Mouse (Mus musculus) gastrocnemius, adult 2 months (tissue): ENCODE data around the gene Por. TPM values are rescaled to one million over a fixed set of nuclear protein-coding genes. Genes with fewer than 3 reads are reported as not detected.

Experiments
- DNase-seq: peaks from one replicate; pipeline ENCODE4 v3.0.0; 2022
- H3K27ac ChIP-seq: fragments of 200-600 bp; 2 replicates; pipeline ENCODE4 v1.8.1; 2022; ENCODE audit warnings: mild to moderate bottlenecking
- H3K4me3 ChIP-seq: fragments of 200-600 bp; 2 replicates; pipeline ENCODE4 v1.8.1; 2022; ENCODE audit warnings: mild to moderate bottlenecking, moderate library complexity
- CTCF ChIP-seq: fragments of 200-600 bp; IDR thresholded peaks from 2 replicates; pipeline ENCODE4 v1.8.1; 2022; ENCODE audit warnings: antibody characterized with exemption, mild to moderate bottlenecking, moderate library complexity
- intact Hi-C: fragments of 180-260 bp; cut with DNase I; formaldehyde crosslinking; loops from one replicate; pipeline ENCODE4 v1.15.1; 2025
- long read RNA-seq, 2 experiments: library from polyadenylated mRNA; stranded (forward); transcript quantifications; one replicate each; pipeline ENCODE4 v2.0.0; 2021
- total RNA-seq, 2 experiments: library from RNA; stranded (reverse); gene quantifications; 2 replicates each; pipeline ENCODE4 v1.2.3; 2021

Por gene
- total RNA-seq, result 10 to 100 TPM; 31.4 to 32.7 TPM
- long read RNA-seq, experiment 1, transcript Por-201 (16 exons, 2,636 nt), result major isoform, 27 of 37 reads
- long read RNA-seq, experiment 1, partial matches to known transcripts, result 5 of 37 reads
- long read RNA-seq, experiment 1, other reads (novel, unspliced or antisense), result 5 of 37 reads
- long read RNA-seq, experiment 2, transcript Por-201 (16 exons, 2,636 nt), result major isoform, 41 of 51 reads
- long read RNA-seq, experiment 2, partial matches to known transcripts, result 7 of 51 reads
- long read RNA-seq, experiment 2, other reads (novel, unspliced or antisense), result 3 of 51 reads

- intact Hi-C loops, result no loop called here
- no peak for TF ChIP-seq CTCF
- Histone ChIP-seq H3K27ac (no peak within 1 kb of the TSS), H3K4me3 (no peak within 1 kb of the TSS)
- peak; percentile 36 for DNase-seq
Measured at GRCm38 (mm10) chr5:135669741-135670275, at the start of gene Por. Gene Por, plus strand, starts transcription at chr5:135670033.

DNA sequence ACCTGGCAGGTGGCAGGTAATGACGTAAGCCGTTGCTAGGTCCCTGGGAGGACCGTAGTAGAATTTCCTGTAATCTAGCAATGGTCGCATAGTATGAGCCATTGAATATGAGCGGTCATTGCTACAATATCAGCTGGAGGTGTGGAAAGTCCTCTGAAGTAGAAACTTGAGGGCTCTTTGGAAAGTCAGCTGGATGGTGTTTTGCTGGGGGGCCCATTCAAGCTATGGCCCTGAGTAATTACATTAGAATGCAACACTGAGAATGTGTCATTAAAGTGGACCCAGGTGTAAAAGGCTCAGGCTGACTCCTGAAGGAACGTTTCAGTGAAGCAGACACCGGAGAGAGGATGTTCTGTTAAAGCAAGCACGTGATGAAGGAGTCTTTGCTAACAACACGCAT, 49.3 kb upstream of the Por start:
- TF ChIP-seq CTCF, result no peak
- intact Hi-C loops, result no loop called here
- DNase-seq, result no peak
- no peak overlapping the region for H3K4me3 ChIP-seq
- H3K27ac ChIP-seq, result no peak overlapping the region

- intact Hi-C loops, result no loop called here
- H3K27ac ChIP-seq, result no peak overlapping the region
- no peak for TF ChIP-seq CTCF
- H3K4me3 ChIP-seq, result no peak overlapping the region
- no peak for DNase-seq
Measured at GRCm38 (mm10) chr5:135621725-135622124, 48.1 kb upstream of the Por start.

- intact Hi-C loops, result no loop called here
- DNase-seq, result no peak
- TF ChIP-seq CTCF, result no peak
- H3K4me3 ChIP-seq, result no peak overlapping the region
- H3K27ac ChIP-seq, result no peak overlapping the region
Measured at GRCm38 (mm10) chr5:135623006-135623563, 46.7 kb upstream of the Por start.

DNA sequence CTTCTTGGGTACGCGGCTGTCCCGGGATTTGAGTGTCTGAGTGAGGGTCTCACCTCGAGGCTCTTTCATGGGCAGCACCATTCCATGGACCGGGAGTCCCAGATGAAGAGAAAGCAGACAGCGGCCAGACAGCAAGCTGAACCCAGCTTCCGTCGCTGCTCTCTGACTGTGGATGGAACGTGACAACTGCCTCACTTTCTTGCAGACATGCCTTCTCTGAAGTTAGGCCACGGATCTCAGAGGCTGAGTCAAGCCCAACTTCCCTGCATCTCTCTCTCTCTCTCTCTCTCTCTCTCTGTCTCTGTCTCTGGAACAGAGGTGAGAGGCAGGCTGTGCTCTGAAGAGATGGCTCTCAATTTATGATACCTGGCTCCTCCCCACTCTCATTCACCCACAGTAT, 40.9 kb upstream of the Por start:
- intact Hi-C loops, result no loop called here
- Histone ChIP-seq H3K27ac (0 out of 2 replicates have a peak overlapping the region, but pooled peaks have one; percentile 31), H3K4me3 (peak overlapping the region; percentile 35)
- no peak for TF ChIP-seq CTCF
- DNase-seq, result no peak

DNA sequence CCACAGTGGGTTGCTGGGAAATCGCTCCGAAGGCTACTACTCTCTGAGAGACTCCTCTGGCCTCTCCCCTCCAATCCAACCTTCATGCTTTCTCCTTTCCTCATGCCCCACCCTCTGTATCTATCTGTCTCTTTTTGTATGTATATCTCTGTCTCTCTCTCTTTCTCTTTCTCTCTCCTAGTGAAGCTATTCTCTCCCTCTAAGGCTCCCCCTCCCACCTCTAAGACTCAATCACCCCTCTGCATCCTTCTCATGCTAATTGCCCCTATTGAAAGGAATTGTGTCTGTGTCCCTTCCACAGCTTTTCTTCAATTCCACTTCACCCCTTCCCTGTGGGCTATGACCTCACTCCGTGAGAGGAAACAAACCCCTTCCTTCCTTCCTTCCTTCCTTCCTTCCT, 40.4 kb upstream of the Por start:
- TF ChIP-seq CTCF, result no peak
- no peak overlapping the region for H3K4me3 ChIP-seq
- intact Hi-C loops, result no loop called here
- no peak for DNase-seq
- H3K27ac ChIP-seq, result no peak overlapping the region

GRCm38 (mm10) chr5:135630598-135630997, 39.2 kb upstream of the Por start:
- H3K27ac ChIP-seq, result no peak overlapping the region
- peak; percentile 81 for TF ChIP-seq CTCF
- intact Hi-C loops, result loop anchor here (2.0 to 5.0 kb wide), 2 partner anchors 112 to 132 kb away; partner anchors contain the start of gene Tmem120a
- no peak overlapping the region for H3K4me3 ChIP-seq
- DNase-seq, result peak; percentile 50

GRCm38 (mm10) chr5:135632117-135632796, 37.6 kb upstream of the Por start, which contains the start of gene Rhbdd2:
Gene Rhbdd2, plus strand, starts transcription at chr5:135632618.
- peak; percentile 59 for TF ChIP-seq CTCF
- Histone ChIP-seq H3K27ac (peak within 1 kb of the TSS; percentile 89), H3K4me3 (peak within 1 kb of the TSS; percentile 95)
- DNase-seq, result peak; percentile 99
- intact Hi-C loops, result loop anchor here (2.0 to 5.0 kb wide), 3 partner anchors 57 to 147 kb away; partner anchors contain the start of genes Mdh2, Styxl1 and Tmem120a

DNA sequence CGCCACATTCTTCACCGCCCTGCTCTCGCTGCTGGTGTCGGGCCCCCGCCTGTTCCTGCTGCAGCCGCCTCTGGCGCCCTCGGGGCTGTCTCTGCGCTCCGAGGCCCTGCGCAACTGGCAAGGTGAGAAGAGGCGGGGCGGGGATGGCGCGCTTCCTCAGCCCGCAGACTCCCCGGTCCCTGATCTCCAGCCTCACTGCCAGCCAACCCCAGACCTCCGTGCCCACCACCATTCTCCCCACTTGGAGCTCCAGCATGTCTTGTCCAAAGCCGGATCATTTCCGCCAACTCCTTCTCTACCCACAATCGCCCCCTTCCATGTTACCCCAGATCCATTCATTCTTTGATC, 37.1 kb upstream of the Por start:
- TF ChIP-seq CTCF, result no peak
- intact Hi-C loops, result loop anchor here (2.0 to 5.0 kb wide), 3 partner anchors 56 to 146 kb away; partner anchors contain the start of genes Mdh2, Styxl1 and Tmem120a
- no peak for DNase-seq

DNA sequence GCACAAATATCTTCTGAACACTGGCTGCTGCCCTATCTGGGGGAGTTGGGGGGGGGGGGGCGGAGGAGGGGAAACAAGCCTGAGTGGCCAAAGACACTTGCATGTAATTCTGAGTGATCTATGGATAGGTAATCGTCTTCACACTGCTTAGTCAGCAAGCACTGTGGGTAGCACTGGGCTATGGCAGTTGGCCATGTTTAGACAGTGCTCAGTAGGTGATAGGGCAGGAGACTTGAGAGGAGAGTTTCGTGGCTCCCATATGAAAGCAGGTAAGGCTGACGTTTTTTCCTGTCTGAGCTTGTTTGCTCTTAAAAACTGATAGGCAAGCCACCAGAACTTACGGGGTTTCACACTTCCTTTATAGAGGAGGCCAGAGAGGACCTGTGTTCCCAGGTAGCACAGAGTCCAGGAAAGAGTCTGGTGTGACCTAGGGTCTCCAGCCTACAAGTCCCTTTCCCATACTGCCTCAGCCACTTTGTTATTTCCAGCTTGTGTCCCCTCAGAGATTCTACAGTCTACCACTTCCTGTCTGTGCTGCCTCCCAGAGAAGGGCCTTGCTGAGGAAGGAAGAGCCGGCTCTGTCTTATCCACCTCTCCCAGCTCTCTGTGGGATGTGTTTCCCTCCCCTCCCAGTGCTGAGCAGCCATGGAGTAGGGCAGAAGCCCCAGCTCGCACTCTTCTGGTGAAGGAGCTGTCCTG, 29.9 kb upstream of the Por start:
- no peak for TF ChIP-seq CTCF
- intact Hi-C loops, result no loop called here

More for the DNA sequence above, 37.1 kb upstream of the Por start:
- H3K27ac ChIP-seq, result peak overlapping the region; percentile 89
- H3K4me3 ChIP-seq, result peak overlapping the region; percentile 95

GRCm38 (mm10) chr5:135640459-135640789, 29.4 kb upstream of the Por start:
- no peak for TF ChIP-seq CTCF
- intact Hi-C loops, result no loop called here
- no peak overlapping the region for H3K4me3 ChIP-seq

More for the DNA sequence above, 29.9 kb upstream of the Por start:
- no peak overlapping the region for H3K4me3 ChIP-seq
- H3K27ac ChIP-seq, result peak overlapping the region; percentile 6; the same call in 1 of the 2 replicates
- no peak for DNase-seq

DNA sequence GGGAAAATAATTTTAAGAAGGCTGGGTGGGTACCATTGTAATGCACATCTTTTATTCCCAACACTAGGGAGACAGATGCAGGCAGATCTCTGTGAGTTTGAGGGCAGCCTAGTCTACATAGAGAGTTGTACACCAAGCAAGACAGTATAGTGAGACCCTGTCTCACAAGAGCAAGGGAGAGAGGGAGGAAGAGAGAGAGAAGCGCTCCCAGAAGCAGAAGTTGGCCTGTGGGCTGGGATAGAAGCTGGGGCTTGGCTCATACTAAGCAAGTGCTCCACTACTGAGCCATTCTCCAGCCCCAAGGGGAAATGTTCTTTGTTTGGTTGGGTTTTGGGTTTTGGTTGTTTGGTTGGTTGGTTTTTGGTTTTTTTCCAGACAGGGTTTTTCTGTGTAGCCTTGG, 28.8 kb upstream of the Por start:
- intact Hi-C loops, result no loop called here
- H3K27ac ChIP-seq, result peak overlapping the region; percentile 60; the same call in 1 of the 2 replicates
- DNase-seq, result no peak
- no peak overlapping the region for H3K4me3 ChIP-seq
- TF ChIP-seq CTCF, result no peak

More at GRCm38 (mm10) chr5:135640459-135640789, 29.4 kb upstream of the Por start:
- no peak for DNase-seq
- no peak overlapping the region; the same call in 1 of the 2 replicates for H3K27ac ChIP-seq
